Mouse (Mus musculus) cerebellum, adult 11-12 months (tissue): ENCODE measurements around the gene Cldn18.

ENCODE experiments used
- DNase-seq: peaks from one replicate; pipeline ENCODE4 v3.0.0; 2022

Gene Cldn18

DNA sequence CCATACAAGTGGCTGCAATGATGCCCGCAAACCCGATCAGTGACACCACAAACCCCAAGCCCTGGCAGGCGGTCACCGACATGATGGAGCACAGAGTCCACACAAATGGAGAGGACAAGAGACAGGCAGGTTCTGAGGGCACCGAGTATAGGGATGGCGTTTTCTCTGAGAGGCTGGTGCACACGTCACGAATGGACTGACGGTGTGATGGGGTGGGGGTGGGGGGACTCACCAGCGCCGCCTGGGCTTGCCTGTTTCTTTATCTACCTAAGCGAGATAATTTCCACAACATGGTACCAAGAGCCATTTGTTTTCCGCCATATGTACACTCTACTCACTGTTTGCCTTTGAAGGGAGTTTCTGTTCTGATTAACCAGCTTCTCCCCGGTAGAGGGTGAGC, at the start of gene Cldn18:
Gene Cldn18, minus strand, starts transcription at position 134 of the 400 bp plus-strand sequence.
- no peak for DNase-seq

- DNase-seq = no peak
Measured at GRCm38 (mm10) chr9:99763530-99763929, 46.5 kb upstream of the Cldn18 start.

DNA sequence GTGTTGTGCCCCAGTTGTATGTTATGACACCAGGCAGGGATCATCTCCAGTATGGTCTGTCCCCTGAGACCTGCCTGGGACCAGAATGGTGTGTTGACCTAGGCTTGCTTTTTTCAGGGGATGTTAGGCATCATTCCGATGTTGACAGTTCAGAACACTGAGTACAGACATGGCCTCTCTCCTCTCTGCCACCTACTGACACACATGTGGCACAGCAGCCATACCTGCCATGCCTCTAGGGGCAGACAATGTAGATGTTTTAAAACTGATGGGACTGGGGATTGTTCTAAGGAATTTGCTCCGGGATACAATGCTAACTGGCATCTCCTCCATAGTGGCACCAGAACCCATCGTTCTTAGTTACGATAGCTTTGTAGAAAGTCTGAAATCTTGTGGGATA, 33.2 kb upstream of the Cldn18 start:
- DNase-seq = no peak

DNA sequence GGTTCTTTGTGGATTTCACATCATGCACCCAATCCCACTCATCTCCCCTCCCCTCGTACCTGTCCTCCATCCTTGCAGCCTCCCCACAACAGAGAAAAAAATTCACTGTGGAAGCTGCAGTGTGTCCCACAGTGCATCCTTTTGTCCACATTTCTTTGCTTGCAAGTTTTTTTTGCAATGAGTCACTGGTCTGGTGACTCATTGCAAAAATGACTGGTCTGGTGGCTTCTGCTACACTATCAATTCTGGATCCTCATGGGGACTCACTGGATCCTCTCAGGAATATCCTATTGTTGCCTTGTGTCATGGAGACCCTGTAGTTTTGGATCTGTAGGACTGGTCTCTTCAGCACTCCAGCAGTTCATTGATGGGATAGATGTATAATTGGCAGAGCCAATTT, 31.2 kb upstream of the Cldn18 start:
- no peak for DNase-seq

GRCm38 (mm10) chr9:99747731-99748130, 30.7 kb upstream of the Cldn18 start:
- no peak for DNase-seq

DNA sequence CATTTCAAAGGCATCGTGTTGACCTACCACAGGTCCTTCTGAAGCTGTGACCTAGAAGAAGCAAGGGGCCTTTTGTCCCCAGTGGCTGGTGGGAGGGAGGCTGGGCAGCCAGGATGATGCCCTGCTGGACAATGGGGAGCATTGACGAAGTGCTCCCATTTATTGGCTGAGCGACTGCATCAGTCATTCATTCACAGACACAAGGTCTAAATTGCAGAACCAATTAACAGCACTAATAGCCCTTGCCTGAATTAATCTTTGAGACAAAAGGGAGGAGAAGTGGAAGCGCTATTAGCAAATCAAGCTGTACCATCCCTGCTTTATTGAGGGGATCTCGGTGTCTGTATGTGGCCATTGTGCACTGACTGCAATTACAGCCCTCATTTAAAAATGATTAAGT, 27.5 kb upstream of the Cldn18 start:
- peak; percentile 5 for DNase-seq

- peak; percentile 11 for DNase-seq
Measured at GRCm38 (mm10) chr9:99729943-99730646, 13.0 kb upstream of the Cldn18 start.

GRCm38 (mm10) chr9:99727819-99728218, 10.8 kb upstream of the Cldn18 start:
- DNase-seq = no peak

GRCm38 (mm10) chr9:99725278-99725677, 8.2 kb upstream of the Cldn18 start:
- no peak for DNase-seq

DNA sequence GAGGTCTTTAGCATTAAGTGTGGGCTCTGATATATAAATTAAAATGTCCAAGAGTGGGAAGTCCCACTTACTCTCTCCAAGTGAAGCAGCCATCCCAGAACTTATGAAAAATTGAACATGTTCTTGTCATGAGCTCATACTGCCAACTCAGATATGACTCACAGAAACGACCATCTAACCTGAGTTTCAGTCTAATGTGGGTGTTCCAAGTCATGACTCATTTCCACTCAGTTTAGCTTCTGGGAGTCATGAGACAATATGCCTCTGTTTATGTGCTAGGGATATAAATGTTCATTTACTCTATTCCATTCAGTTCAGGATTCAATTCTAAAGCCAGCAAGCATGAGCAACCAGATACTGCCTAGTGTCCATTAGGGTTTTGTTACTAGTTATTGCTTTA, 2.9 kb upstream of the Cldn18 start:
- no peak for DNase-seq

DNA sequence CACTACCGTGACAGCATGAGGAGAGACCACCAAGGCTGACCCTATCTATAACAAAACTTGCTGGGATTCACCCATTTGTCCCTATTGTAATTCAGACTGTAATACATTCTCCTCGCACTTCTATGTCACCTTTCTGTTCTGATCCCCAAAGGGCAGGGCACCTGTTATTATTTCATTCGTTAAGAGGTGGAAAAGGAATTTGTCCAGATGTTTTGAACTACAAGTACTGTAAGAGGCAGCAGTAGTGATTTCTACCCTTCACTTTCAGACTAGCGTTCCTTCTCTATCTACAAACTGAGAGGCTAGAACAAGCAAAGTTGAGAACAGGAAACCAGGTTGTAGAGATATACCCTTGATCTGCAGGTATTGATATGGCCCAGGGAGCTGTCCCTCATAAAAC, 6.8 kb downstream of the Cldn18 start:
- DNase-seq = no peak

DNA sequence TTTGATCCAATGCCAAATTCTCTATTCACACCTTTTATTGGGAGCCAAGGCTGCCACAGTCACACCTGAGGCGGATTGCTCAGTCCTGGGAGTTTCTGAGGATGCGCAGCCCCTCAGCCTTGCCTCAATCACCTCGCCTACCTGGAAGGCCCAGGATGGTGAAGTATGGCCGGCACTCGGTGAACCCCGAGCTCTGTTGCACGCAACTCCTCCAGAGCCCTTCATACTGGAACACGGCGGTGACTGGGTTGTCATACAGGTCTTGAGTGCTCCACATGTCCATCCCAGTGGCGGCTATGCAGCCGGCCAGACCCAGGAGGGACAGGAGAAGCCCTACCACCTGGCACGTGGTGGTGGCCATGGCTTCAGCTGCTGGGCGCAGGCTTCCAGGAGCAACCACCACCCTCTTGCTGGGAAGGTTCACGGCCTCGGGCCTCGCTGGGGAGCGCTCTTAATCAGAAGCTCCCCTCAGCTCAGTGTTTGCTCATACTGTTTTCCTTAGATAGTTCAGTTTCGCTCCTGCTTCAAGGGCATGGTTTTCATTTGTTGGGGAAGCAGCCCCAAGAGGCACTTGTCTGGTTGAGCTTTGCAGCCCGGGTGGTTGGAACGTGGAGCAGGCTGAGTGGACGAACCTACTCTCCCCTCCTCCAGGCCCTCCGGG, 7.3 kb downstream of the Cldn18 start:
- no peak for DNase-seq

DNA sequence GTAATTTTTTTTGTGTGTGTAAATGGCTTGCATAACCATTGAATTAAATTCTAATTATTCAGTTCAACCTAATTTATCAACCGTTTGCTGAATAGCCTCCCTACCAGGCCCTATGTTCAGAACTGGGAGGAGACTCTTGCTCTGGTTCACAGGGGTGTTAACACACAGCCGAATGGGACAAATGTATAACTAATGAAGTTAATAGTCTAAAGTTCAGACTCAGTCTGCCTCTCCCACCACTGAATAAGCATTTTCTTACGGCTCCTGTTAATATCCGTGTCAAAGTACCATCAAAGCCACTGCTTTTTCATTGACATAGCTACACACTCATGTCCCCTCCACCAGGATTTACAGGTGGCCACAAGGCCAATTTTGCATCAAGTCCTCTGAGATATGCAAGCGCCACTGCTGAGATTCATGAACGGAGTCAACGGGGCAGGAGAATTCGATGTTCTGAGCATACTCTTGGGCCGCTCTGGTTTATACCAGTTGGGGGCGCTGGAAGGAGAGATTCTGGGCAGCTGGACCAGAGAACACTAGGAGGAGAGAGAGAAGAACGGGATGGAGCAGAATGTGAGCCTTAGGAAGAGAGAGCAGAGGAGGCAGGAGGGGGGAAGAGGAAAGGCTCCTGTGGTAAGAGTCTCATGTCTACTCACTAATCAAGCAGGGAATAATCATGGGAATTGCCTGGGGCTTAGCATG, 9.5 kb downstream of the Cldn18 start:
- no peak for DNase-seq

DNA sequence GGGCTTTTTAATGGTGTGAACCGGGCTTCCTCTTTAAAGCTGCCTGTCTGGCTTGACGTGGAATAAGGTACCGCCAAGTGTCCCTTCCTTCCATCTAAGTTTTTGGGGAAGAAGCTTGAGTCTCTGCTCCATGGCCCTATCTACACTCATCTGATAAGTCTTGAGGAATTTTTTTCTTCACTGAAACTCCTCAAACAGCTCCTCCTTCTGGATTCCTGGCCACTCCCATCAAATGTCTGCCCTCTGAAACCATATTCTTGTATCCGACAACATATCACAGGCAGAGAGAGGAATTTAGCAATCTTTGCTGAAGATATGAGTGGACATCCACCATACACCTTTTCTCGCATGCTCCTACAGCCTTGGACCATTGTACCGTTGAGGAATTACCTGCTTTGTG, 10.8 kb downstream of the Cldn18 start:
- DNase-seq = no peak

GRCm38 (mm10) chr9:99703711-99704110, 13.4 kb downstream of the Cldn18 start:
- no peak for DNase-seq

- no peak for DNase-seq
Measured at GRCm38 (mm10) chr9:99702215-99702614, 14.9 kb downstream of the Cldn18 start.

DNA sequence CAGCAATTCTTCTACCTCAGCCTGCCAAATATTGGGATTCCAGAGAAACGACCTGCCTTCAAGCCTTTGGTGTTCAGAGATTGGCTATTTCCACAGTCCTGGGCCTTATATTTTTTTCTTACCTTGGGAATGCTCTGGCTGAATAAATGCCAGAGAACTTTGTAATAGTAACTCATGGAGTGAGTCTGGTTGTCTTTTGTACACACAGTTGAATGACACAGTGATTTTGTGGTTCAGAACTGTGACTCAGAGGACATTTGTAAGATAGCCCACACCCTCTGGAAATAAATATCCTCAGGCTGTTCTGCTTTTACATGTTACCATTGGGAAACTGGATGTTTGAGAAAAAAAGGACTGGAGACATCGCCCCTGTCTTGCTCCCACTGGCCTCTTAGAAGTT, 15.9 kb downstream of the Cldn18 start:
- DNase-seq = no peak

DNA sequence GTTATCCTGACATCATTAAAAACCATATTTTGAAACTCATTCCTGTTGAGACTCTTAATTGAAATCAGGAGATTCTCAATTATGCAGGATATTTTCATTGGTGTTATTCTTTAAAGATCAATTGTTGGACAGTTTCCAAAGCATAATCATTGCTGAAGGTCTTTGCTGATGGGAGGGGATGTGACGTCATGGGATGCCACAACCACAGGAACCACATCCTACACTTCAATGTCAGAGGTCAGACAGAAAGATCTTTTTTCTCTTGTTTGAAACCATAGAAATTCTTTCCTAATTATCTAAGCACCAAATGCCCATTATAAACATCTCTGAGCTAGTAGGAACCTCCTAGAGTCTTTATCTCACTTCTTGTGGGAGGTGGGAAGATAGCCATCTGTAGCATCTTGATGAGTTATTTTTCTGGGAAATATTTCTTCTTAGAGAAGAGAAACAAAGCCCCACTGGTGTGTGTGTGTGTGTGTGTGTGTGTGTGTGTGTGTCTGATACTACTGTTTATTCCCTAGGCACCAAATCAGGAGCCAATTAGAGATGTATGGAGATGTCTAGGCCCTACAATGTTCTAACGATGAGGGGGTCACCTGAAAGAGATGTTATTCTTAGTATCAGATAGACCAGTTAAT, 17.2 kb downstream of the Cldn18 start:
- DNase-seq = no peak

DNA sequence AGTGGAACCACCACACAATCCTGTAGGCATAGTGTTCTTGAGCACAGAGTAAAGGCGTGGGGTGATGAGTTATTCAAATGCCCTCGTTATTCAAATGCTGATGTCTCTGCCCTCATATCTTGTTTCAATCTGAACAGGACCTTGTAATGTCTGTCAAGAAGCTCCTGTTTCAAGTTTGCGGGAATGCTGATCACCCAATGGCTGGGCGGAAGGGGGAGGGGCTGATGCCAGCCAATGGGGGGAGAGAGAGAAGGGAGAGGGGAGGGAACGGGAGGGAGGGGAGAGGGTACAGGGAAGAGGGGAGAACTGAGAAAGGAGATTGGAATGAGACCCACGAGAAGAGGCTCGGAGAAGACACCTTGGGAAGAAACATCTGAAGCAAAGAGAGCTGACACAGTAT, 22.1 kb downstream of the Cldn18 start:
- no peak for DNase-seq

GRCm38 (mm10) chr9:99690386-99690785, 26.7 kb downstream of the Cldn18 start:
- no peak for DNase-seq

- DNase-seq = no peak
Measured at GRCm38 (mm10) chr9:99689796-99690195, 27.3 kb downstream of the Cldn18 start.

DNA sequence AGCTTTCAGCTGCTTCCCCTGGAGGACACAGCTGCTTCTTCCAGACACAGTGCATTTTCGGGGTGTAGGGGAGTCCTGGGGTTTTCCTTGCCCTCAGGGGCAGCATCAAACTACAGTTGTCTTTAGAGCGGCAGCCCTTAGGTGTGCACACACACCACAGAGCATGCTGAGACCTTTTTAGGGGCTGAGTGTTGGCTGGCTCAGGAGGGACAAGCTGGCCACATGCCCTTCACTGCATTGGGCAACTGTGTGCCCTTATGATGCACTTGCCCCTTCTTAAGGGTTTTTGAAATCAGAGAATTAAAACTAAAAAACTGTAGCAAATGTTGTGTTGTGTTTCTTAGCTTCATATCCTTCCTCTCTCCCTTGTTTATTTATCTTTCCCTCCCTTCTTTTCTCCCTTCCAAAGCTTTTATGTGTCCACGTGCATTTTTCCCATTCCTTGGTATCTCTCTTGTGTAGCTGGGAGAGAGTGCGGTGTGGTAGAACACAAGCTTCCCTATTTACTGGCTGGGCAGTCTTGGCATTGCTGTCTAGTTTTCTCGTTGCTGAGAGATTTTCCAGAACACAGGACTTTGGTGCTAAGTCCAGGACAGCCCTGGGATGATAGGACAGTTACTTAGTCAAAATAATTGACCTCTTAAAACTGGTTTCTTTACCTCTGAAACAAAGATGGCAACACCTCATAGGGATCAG, 31.4 kb downstream of the Cldn18 start:
- DNase-seq = no peak

DNA sequence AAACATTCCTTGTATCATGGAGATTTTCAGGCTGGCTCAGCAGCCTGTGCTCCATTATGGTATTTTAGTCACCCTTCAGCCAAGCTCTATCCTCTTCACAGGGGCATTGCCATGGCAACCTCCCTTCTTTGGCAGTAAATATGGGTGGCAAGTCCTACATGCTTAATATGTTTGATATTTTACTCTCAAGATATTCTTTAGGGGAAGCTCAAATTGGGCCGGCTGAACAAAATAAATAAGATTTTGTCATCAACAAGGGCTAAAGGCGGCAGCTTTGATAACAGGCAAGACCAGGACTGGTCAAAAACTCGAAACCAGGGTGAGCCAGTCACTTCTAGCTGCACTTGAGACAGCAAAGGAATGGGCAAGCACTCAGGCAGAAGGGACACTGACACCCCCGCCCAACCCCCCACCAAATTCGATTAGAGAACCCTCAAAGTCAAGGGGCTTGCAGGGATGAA, 32.0 kb downstream of the Cldn18 start:
- no peak for DNase-seq
